Mouse (Mus musculus): ENCODE data around the gene Gsta4. TPM values are rescaled to one million over a fixed set of nuclear protein-coding genes. Genes with fewer than 3 reads are reported as not detected.
"Not testable (repeated sequence)": the region's sequence is repeated elsewhere in the genome, so short reads cannot be mapped to it uniquely, and the experiment has no call there.

Gsta4 gene
- polyA plus RNA-seq, 1 experiment = 92.4 TPM

GRCm38 (mm10) chr9:78223221-78223902 lies 40.8 kb downstream of the Gsta4 start:
- Histone ChIP-seq H3K27ac (ENCODE audit: insufficient read depth, low read length) (no peak overlapping the region), H3K4me1 (ENCODE audit: control insufficient read depth, insufficient read depth, low read length) (no peaks in the 10 kb centered on the region), H3K4me3 (ENCODE audit: insufficient read depth, low read length) (no peak overlapping the region)
- TF ChIP-seq POLR2A (IDR thresholded peaks at IDR 0.05; ENCODE audit: extremely low read depth, insufficient read depth, low read length) (no peak), CTCF (IDR thresholded peaks at IDR 0.05; ENCODE audit: extremely low read depth, insufficient read depth, low read length) (no peak)

DNA sequence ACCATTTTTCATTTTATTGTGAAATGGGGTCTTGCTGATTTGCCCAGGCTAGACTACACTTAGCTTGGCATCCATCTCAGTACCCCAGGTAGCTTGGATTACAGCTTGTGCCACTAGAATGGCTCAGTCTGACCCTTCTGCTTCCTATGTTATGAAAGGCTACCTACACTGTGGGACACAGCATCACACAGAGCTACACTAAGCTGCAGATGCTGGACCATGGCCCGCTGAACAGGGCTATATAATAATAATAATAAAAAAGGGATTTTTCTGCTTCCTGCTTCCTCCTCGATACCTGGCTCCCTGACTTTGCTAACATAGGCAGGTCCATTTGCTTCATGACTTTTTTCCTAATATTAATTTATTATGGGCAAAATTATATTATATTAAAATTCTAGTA lies 41.8 kb downstream of the Gsta4 start:
- no peak overlapping the region for H3K4me3 ChIP-seq (ENCODE audit: insufficient read depth, low read length)
- H3K27ac ChIP-seq (ENCODE audit: insufficient read depth, low read length) = no peak overlapping the region
- H3K4me1 ChIP-seq (ENCODE audit: control insufficient read depth, insufficient read depth, low read length) = no peaks in the 10 kb centered on the region
- TF ChIP-seq CTCF (IDR thresholded peaks at IDR 0.05; ENCODE audit: extremely low read depth, insufficient read depth, low read length) = no peak
- TF ChIP-seq POLR2A (IDR thresholded peaks at IDR 0.05; ENCODE audit: extremely low read depth, insufficient read depth, low read length) = no peak

GRCm38 (mm10) chr9:78225304-78225703 lies 42.7 kb downstream of the Gsta4 start:
- no peak overlapping the region for H3K4me3 ChIP-seq (ENCODE audit: insufficient read depth, low read length)
- H3K27ac ChIP-seq (ENCODE audit: insufficient read depth, low read length) = no peak overlapping the region
- no peak for TF ChIP-seq POLR2A (IDR thresholded peaks at IDR 0.05; ENCODE audit: extremely low read depth, insufficient read depth, low read length)
- no peak for TF ChIP-seq CTCF (IDR thresholded peaks at IDR 0.05; ENCODE audit: extremely low read depth, insufficient read depth, low read length)
- no peaks in the 10 kb centered on the region for H3K4me1 ChIP-seq (ENCODE audit: control insufficient read depth, insufficient read depth, low read length)

GRCm38 (mm10) chr9:78228122-78228521 lies 45.5 kb downstream of the Gsta4 start:
- Histone ChIP-seq H3K4me1 (ENCODE audit: control insufficient read depth, insufficient read depth, low read length) (no peaks in the 10 kb centered on the region), H3K27ac (ENCODE audit: insufficient read depth, low read length) (no peak overlapping the region), H3K4me3 (ENCODE audit: insufficient read depth, low read length) (no peak overlapping the region)
- TF ChIP-seq CTCF (IDR thresholded peaks at IDR 0.05; ENCODE audit: extremely low read depth, insufficient read depth, low read length) = no peak
- no peak for TF ChIP-seq POLR2A (IDR thresholded peaks at IDR 0.05; ENCODE audit: extremely low read depth, insufficient read depth, low read length)

DNA sequence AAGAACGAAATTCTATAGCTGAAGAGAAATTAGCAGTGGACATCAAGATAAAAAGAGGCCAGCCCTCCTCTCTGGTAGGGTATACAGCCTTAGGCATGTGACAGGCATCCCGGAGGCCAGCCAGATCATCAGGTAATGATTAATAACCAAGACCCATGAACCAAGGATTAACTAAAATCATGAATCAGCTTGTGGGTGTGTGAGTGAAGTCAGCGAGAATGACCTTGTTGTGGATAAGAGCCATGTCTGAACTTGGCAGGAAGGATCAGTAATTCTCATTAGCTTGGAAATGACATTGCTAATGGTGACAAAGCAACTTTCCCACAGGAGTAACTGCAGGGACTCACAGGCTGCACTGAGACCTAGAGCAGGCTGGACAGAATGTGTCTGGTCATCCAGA lies 47.1 kb downstream of the Gsta4 start:
- not testable (repeated sequence) for H3K4me1 ChIP-seq (ENCODE audit: control insufficient read depth, insufficient read depth, low read length); H3K27ac ChIP-seq (ENCODE audit: insufficient read depth, low read length); H3K4me3 ChIP-seq (ENCODE audit: insufficient read depth, low read length)

DNA sequence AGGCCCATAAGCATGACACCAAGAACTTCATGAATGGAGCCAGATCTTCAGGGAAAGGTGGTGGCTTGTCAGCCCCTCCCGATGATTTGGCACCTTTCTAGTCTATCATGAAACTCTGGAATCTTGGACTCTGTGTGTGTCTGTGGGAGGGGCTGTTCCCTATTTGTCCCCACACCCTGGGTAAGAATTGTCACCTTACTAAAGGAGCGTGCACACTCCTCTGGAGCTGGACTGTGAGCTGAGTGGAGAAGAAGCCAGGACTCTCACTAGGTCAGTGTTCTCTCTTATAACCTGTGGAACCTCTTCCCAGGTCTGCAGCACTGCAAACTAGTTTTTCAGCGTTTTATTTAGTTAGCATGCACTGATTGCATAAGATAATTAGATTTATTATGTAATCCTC lies 47.9 kb downstream of the Gsta4 start, which contains the start of gene Gsta1:
TSS of gene Gsta1 (plus strand) at position 196 of the 400 bp plus-strand sequence.
- not testable (repeated sequence) for H3K4me3 ChIP-seq (ENCODE audit: insufficient read depth, low read length); H3K27ac ChIP-seq (ENCODE audit: insufficient read depth, low read length); H3K4me1 ChIP-seq (ENCODE audit: control insufficient read depth, insufficient read depth, low read length)

DNA sequence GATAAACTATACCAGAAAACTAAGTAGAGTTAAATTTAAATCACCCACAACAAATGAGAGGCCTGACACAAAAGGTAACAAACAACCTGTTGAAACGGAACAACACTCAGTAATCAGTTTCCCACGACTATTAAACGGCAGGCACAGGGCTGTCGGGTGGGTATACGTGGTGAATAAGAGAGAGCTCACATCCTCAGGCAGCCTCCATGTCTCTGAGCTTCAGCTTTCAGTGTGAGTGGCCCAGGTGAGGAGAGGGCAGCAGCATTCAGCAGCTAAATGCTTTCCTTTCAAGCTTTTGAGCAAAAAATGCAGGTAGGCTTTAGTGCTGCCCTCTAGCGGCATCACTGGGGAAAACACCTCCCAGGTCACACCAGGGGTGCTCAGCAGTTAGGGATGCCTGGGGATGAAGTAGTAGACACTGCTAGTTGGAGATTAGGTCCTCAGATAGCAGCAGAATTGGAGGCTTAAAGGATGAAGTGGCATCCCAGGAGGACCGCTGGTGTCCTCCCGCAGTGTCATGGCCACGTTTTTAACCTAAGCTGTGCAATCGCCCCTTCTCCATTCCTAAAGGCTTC lies 50.6 kb downstream of the Gsta4 start:
- H3K4me3 ChIP-seq (ENCODE audit: insufficient read depth, low read length); H3K4me1 ChIP-seq (ENCODE audit: control insufficient read depth, insufficient read depth, low read length); H3K27ac ChIP-seq (ENCODE audit: insufficient read depth, low read length): not testable (repeated sequence)

DNA sequence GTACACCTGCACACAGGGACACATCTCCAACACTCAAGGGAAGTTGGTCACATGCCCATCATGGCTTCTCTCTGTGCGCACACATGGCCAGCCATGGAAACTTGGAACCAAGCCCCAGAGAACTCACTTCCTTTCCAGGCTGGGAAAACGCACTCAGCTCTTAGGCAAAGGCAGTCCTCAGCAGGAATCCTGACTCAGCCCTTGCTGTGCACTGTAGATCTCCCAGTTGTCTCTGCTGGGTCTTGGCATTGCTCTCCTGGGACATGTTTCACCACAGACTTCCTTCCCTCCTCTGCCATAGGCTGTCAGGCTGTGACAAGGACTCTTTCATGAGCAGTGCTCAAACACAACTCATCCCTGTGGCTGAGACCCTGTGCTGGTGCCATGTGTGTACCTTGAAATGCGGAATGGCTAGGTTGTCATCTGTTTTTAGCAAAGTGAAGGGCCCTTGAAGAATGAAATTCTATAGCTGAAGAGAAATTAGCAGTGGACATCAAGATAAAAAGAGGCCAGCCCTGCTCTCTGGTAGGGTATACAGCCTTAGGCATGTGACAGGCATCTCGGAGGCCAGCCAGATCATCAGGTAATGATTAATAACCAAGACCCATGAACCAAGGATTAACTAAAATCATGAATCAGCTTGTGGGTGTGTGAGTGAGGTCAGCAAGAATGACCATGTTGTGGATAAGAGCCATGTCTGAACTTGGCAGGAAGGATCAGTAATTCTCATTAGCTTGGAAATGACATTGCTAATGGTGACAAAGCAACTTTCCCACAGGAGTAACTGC lies 73.3 kb downstream of the Gsta4 start:
- not testable (repeated sequence) for H3K4me3 ChIP-seq (ENCODE audit: insufficient read depth, low read length); H3K27ac ChIP-seq (ENCODE audit: insufficient read depth, low read length); H3K4me1 ChIP-seq (ENCODE audit: control insufficient read depth, insufficient read depth, low read length)

GRCm38 (mm10) chr9:78256914-78257313 lies 74.3 kb downstream of the Gsta4 start, which contains the start of gene Gm3776:
Gene Gm3776 (plus strand): TSS chr9:78257129.
- not testable (repeated sequence) for H3K27ac ChIP-seq (ENCODE audit: insufficient read depth, low read length)

More at GRCm38 (mm10) chr9:78256914-78257313, 74.3 kb downstream of the Gsta4 start, which contains the start of gene Gm3776:
- H3K4me3 ChIP-seq (ENCODE audit: insufficient read depth, low read length); H3K4me1 ChIP-seq (ENCODE audit: control insufficient read depth, insufficient read depth, low read length): not testable (repeated sequence)

Other genes starting within 250 kb of the Gsta4 start
- not detected in 2 replicates for gene Gcm1, start 130.8 kb upstream of the Gsta4 start, polyA plus RNA-seq (2012; rRNA removed)
- 138 and 144 TPM in 2 replicates for gene Fbxo9, start 73.7 kb upstream of the Gsta4 start, polyA plus RNA-seq (2012; rRNA removed)
- gene Ick, start 73.6 kb upstream of the Gsta4 start, polyA plus RNA-seq (2012; rRNA removed) = 18.0 and 19.1 TPM in 2 replicates
- not detected in 2 replicates for gene Gsta1, start 47.9 kb downstream of the Gsta4 start, polyA plus RNA-seq (2012; rRNA removed)
- gene Gm3776, start 74.4 kb downstream of the Gsta4 start, polyA plus RNA-seq (2012; rRNA removed) = not detected in 2 replicates
- gene Gm10639, start 107.1 kb downstream of the Gsta4 start, polyA plus RNA-seq (2012; rRNA removed) = not detected in 2 replicates
- gene Omt2a, start 132.0 kb downstream of the Gsta4 start, polyA plus RNA-seq (2012; rRNA removed) = not detected in 2 replicates
- not detected in 2 replicates for gene Omt2b, start 144.8 kb downstream of the Gsta4 start, polyA plus RNA-seq (2012; rRNA removed)
- 0.28 and 0.44 TPM in 2 replicates for gene Gsta2, start 173.0 kb downstream of the Gsta4 start, polyA plus RNA-seq (2012; rRNA removed)
- gene Dppa5a, start 185.4 kb downstream of the Gsta4 start, polyA plus RNA-seq (2012; rRNA removed) = 0.26 TPM in 1 of 2 replicates, not detected in the other
- gene Ooep, start 196.0 kb downstream of the Gsta4 start, polyA plus RNA-seq (2012; rRNA removed) = 0.06 and 0.08 TPM in 2 replicates
- 0.21 and 0.27 TPM in 2 replicates for gene Ddx43, start 213.0 kb downstream of the Gsta4 start, polyA plus RNA-seq (2012; rRNA removed)

Data from cortical plate, adult 2 months (tissue).